Mouse (Mus musculus) fat pad, adult 2 months (tissue): ENCODE measurements around the gene Kdm2b.

Source experiments
- DNase-seq: peaks from one replicate; pipeline ENCODE4 v3.0.0-alpha.2; 2011; ENCODE audit warnings: low read depth, low spot score; ENCODE audit errors: extremely low read depth

Kdm2b gene

GRCm38 (mm10) chr5:122927703-122928102 lies 61.9 kb downstream of the Kdm2b start:
- no peak for DNase-seq

- DNase-seq = no peak
Observed at GRCm38 (mm10) chr5:122927092-122927491, 62.5 kb downstream of the Kdm2b start.

- DNase-seq = no peak
Observed at GRCm38 (mm10) chr5:122926341-122926740, 63.3 kb downstream of the Kdm2b start.

- no peak for DNase-seq
Observed at GRCm38 (mm10) chr5:122925534-122925958, 64.1 kb downstream of the Kdm2b start.

GRCm38 (mm10) chr5:122923871-122924465 lies 65.7 kb downstream of the Kdm2b start:
- DNase-seq = no peak

GRCm38 (mm10) chr5:122921941-122922340 lies 67.7 kb downstream of the Kdm2b start:
- DNase-seq = no peak

- DNase-seq = no peak
Observed at GRCm38 (mm10) chr5:122920557-122920956, 69.1 kb downstream of the Kdm2b start.

GRCm38 (mm10) chr5:122917982-122918711 lies 71.5 kb downstream of the Kdm2b start:
- DNase-seq = no peak

- no peak for DNase-seq
Observed at GRCm38 (mm10) chr5:122916147-122916546, 73.5 kb downstream of the Kdm2b start.

GRCm38 (mm10) chr5:122912863-122913262 lies 76.8 kb downstream of the Kdm2b start:
- DNase-seq = no peak

- DNase-seq = no peak
Observed at GRCm38 (mm10) chr5:122909481-122909880, 80.1 kb downstream of the Kdm2b start.

GRCm38 (mm10) chr5:122908001-122908400 lies 81.6 kb downstream of the Kdm2b start:
- no peak for DNase-seq

GRCm38 (mm10) chr5:122907182-122907581 lies 82.4 kb downstream of the Kdm2b start:
- DNase-seq = no peak

- DNase-seq = no peak
Observed at GRCm38 (mm10) chr5:122903165-122903564, 86.5 kb downstream of the Kdm2b start.

GRCm38 (mm10) chr5:122902228-122902627 lies 87.4 kb downstream of the Kdm2b start:
- no peak for DNase-seq

- DNase-seq = no peak
Observed at GRCm38 (mm10) chr5:122901666-122902065, 88.0 kb downstream of the Kdm2b start.

- no peak for DNase-seq
Observed at GRCm38 (mm10) chr5:122901179-122901578, 88.4 kb downstream of the Kdm2b start.

- DNase-seq = no peak
Observed at GRCm38 (mm10) chr5:122900558-122901171, 89.0 kb downstream of the Kdm2b start.

GRCm38 (mm10) chr5:122899777-122900557 lies 89.7 kb downstream of the Kdm2b start:
- DNase-seq = no peak

- no peak for DNase-seq
Observed at GRCm38 (mm10) chr5:122898963-122899776, 90.5 kb downstream of the Kdm2b start.

GRCm38 (mm10) chr5:122898153-122898552 lies 91.5 kb downstream of the Kdm2b start:
- no peak for DNase-seq
